Mouse (Mus musculus): Measurements from ENCODE around the gene Zfhx3.

The Zfhx3 gene

DNA sequence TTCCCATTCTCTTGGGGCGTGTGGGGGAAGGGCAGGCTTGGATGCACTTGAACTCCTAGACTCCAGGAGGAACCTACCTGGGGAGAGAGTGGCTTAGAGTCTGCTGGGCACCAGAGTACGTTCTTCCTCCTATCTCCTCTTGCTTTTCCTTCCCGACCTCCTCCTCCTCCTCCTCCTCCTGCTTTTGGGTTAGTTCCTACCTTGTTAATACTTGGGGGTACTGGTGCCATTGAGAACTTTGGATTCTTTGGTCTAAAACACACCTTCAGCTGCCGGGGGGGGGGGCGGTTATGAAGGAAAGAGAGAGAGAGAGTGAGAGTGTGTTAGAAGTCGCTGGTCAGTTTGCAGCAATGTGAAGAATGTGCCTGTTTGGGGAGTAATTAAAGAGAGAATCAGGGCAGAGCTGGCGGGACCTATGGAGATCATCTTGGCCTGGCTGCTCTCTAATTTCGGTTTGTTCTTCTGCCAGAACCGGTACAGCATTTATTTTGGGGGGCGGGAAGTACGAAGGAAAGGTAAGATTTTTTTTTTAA, 773.0 kb downstream of the Zfhx3 start:
- in situ Hi-C loops (cut with MseI, MboI), result no loop called here

DNA sequence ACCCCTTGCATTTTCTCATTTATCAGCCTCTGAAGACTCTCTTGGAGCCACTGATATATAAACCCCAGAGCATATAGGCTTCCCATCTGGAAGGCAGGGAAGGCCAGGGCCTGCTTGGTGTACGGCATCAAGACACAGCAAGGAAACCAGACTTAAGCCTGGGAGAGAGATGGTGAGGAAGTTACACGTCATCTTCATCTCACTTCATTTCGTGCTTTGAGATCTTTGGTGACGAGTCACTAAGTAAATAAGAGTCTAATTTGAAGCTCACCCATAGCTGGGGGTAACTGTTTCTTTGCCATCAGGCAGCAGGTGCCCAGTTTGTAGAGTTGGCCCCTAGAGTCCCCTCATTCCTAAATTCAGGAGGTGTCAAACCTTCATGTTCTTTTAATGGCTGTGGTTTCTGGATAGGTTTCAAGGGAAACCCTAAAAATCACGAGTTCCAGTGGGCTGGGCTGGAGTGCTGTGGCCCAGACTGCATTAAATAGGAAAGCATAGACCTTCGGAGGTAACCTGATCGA, 773.9 kb downstream of the Zfhx3 start:
- in situ Hi-C loops (cut with MseI, MboI), result no loop called here

DNA sequence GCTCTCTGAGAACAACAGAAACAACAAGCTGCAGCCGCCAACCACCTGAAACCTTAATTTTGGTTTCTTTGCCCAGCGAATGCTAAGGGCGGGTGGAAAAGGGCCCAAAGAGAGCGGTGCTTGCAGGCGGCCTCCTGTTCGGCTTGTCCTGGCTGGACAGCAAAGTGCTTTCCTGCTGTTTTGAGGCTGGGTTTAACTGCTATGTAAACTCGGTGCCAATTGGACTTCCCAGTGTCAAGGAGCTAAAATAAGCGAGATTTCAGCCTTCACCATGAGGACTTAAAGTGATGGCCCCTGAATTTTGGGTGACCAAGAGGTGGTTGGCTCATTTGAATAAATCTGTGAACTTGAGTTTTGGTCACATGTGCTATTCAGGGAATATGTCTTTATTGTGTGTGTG, 775.1 kb downstream of the Zfhx3 start:
- in situ Hi-C loops (cut with MseI, MboI), result no loop called here

DNA sequence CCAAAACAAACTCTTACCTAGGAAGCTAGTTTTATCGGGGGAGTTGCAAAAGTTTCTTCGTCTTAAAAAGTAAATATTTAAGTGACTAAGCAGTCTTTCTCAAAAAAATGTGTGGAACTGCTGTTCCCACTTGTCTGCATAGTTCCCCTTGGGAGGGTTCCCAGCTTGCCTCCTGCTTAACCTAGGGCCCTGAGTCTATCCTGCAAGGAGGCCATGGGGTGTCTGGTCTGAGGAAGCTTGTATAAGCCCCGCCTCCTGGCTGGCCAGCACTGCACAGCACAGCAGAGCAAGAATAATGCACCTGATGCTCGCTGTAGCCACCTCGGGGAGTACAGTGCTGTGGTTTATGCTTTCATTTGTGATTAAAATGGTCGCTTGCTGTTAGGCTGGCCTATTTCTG, 775.6 kb downstream of the Zfhx3 start:
- in situ Hi-C loops (cut with MseI, MboI), result no loop called here

DNA sequence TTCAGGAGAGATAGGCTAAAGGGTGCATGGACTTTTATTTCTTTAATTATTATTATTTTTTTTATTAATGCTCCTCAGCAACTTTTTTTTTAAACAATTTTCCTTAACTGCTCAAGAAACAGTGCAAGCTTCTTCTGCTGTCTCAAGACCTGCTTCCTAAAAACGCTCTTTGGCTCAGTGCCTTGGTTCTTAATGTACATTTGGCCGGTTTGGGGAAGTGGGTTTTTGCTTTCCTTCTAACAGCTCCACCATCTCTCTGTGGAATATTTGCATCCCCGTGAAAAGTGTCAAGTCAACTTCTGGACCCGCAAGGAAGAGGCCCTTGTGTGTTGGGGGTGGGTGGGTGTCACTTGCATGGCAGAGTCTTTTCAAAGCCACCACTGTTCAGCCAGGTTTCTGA, 778.4 kb downstream of the Zfhx3 start:
- in situ Hi-C loops (cut with MseI, MboI), result no loop called here

DNA sequence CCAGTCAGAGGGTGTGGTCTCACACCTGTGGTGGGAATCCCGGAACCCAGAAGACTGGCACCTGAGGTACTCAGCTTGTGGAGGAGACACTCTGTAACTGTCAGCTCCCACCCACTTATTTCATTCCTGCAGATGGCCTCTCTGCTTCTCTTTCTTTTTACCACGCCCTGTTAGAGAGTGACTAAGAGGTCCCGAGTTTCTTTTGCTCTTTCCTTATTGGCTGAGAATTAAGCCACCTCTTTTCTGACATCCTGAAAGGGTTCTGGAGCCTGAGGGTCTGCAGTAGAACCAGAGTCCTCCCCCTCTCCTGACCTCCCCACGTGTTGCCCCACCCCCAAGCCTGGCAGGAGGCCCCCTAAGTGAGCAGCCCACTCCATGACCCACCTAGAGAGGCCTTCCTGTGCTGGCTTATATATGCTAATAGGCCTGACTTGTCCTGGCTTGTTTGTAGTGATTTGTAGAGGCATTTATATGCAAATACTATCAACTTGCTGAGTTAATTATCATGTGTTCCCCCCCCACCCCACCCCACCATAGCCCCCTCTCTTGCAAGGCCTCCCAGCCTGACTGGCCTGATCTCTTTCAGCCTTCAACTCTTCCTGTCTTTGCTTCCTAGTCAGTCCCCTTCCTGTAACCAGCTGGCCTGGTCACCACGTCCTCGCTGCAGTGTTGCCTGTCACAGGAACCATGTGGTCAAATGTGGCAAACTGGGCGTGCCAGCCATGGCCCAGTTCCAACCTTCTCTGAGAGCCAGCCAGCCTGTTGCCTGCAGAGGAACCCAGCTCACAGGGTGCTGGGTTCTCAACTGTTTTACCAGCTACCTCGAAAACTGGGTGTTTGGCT, 780.4 kb downstream of the Zfhx3 start:
- in situ Hi-C loops (cut with MseI, MboI), result no loop called here

DNA sequence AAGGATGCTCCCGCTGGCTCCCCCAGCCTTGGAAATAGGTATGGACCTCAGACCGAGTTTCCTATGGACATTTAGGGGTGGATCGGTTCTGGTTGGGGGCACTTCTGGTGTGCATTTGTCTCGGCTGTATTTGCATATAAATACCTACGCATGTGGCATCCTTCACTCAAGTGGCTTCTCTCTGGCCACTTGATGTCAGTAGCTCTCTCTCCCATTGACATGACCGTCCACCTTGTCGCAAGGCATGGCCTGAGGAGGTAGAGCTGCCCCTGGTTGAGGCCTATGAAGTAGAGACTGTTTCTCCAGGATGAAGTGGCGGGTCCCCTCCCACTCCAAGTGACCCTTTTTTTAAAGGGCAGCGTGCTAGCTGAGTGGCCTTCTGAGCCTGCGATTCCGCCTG, 781.2 kb downstream of the Zfhx3 start:
- in situ Hi-C loops (cut with MseI, MboI), result no loop called here

DNA sequence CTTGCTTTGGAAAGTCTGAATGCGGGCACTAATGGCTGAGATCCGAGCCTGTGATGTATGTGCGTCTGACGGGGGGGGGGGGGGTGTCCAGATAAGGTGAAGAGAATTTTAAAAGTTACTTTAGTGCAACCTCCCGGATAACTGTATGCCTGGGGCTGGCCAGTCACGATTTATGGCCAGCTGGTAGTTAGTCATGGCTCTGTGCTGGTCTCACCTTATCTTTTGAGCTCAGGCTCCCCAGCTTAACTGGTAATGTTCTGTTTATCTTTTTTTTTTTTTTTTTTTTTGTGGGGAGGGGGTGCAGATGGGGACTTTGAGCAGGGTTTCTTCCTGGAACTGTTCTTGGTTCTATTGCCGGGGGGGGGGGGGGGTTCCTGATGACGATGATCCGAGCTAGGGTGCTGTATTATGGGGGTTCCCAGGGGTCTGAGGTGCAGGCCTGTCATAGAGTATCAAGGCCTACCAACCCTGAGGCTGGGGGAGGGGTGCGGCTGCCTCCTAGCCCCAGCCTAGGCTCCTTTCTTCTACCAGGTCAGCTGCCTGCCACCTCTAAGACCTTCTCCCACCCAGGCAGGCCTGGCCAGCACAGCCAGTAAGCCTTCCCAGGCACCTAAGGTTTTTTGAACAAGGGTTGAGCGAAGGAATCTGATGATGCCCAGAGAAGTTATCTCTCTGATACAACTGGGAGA, 782.5 kb downstream of the Zfhx3 start:
- in situ Hi-C loops (cut with MseI, MboI), result no loop called here

DNA sequence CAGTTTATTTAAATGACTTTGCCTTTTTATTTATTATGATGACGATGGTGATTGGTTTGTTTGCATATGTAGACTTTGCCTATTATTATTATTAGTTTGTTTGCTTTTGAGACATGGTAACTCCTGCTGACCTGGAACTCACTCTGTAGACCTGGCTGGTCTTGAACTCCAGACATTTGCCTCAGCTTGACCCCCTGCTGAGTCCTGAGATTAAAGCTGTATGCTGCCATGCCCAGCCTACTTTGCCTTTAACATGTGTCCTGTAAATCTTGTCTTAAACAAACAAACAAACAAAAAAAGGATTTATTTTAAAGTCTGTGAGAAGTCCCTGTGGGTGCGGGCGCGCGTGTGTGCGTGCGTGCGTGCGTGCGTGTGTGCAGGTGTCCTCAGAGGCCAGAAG, 783.2 kb downstream of the Zfhx3 start:
- in situ Hi-C loops (cut with MseI, MboI), result no loop called here

DNA sequence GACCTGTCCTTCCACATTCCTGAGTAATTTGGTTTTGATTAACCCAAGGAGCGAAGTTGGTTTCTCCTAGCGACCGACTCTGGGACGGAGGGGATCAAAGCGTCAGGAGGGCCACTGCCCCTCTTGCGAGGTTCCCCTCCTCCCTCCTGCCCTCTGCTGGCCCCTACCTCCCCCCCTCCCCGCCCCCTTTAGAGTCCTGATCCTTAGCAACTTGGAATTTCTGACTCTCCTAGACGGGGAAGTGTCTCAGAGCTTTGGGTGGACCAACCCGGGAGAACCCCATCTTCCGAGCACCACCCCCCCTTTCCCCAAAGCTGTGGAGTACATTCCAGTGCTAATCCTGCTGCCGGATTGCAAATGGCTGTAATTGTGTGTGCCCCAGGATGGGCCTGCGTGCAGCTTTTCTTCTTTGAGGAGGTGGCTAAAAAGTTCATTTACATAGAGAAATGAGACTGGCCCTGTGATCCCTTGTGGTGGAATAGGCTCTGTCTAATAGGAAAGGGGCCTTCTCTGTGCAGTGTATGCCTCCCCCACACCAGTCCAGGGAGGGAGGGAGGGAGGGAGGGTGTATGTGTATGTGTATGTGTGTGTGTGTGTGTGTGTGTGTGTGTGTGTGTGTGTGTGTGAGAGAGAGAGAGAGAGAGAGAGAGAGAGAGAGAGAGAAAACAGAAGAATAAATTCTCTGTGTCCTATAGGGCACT, 784.2 kb downstream of the Zfhx3 start:
- in situ Hi-C loops (cut with MseI, MboI), result no loop called here

DNA sequence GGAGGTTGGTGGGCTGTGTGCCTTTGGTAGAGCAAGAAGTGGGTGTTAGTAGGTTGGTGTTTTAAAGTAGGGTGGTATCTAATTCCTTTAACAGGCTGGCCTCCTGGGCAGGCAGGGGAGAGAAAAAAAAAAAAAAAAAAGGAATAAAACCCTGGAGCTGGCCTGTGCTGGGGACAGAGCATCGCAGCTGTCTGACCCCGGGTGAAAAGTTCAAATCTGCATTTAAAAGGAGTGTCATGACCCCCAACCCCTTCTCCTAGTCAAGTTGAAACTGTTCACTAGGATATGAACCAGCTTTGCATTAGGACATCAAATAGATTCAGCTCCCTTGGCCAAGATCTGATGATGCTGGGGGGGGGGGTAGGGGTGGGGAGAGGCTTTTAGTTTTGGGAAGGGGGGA, 786.7 kb downstream of the Zfhx3 start:
- in situ Hi-C loops (cut with MseI, MboI), result no loop called here

DNA sequence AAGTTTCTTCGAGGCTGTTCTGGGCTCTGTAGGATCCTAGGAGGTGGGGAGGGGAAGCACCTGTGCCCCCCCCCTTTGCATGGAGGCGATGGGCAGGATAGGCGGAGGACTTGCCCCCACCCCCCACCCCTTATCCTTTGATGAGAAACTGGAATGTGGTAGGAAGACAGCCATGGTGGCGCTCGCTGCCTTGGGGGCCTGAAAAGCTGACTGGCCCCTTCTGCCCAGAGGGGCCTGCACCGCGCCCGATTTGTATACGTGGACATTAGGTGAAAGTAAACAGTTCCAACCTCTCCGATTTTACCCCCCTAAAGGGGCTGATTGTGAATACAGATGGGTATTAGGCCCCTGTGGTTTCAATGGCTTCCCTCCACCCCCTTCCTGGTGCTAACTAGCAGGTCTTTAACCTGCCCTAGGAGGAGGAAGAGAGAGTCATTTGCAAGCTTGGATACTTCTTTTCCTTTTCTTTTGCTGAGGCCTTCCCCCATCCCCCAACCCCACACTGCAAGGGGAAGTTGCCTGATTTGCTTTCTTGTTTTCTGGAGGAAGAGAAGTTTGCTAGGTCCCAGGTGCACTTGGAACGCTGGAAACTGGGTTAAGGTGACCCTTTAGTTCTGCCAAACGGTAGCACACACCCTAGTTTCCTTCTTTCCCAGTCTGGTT, 787.4 kb downstream of the Zfhx3 start:
- in situ Hi-C loops (cut with MseI, MboI), result no loop called here

DNA sequence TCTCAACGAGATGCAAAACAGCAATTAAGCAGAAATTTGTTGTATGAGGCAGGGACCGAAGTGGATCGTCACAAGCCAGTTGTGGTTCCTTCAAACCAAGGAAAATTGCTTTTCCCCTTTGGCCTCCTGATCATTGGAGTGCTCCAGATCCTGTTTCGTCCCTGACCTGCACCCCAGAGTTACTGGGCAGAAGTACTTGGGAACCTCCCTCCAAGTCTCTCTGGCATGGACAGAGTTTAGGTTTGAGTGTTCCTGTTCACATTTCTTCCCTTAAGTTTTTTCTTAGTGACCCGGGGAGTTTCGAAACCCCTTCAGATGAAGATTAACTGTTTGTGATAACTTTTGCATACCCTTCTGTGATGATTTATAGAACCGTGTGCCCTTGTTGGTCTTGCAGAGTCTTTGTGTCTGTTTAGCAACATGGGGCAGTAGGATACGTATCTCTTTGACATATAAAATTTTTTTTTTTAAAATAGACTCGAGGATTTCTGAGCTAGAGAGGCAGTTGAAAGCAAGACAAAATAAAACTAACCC, 788.5 kb downstream of the Zfhx3 start:
- in situ Hi-C loops (cut with MseI, MboI), result no loop called here

DNA sequence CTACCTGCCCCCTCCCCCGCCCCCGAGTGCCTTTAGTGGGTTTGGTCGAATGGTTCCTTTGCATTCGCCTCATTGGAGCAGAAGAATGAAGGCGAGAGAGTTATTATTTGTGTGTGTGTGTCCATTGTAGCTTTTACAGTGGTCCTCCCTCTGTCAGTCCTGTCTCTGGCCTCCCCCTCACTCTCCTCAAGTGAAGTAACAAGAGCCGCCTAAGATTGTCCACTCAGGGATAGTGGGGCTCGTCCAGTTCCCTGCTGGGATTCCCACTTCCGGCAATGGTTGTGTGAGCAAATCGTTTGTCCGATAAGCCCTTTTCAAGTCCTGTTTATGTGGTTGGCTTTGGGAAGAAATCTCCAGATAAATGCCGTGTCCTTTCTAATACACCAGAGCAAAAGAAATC, 790.1 kb downstream of the Zfhx3 start:
- in situ Hi-C loops (cut with MseI, MboI), result no loop called here

DNA sequence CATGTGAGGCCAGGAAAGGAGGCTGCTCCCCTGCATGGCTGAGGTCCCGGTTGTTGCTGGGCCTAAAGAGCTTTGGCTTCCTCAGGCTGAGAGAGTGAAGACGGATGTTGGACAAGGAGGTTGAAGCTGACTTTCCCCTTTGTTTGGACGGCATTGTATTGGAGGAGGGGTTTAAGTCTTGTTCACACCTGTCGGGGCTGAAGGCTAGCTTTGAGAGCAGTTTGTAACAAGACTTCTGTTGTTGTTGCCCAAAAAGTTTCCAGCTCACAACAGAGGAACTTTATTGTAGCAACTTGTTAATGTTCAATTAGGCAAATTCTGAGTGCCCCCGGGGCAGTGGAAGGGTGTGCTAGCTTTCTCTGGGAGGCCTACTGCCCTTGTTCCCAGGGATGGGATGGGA, 790.9 kb downstream of the Zfhx3 start:
- in situ Hi-C loops (cut with MseI, MboI), result no loop called here

DNA sequence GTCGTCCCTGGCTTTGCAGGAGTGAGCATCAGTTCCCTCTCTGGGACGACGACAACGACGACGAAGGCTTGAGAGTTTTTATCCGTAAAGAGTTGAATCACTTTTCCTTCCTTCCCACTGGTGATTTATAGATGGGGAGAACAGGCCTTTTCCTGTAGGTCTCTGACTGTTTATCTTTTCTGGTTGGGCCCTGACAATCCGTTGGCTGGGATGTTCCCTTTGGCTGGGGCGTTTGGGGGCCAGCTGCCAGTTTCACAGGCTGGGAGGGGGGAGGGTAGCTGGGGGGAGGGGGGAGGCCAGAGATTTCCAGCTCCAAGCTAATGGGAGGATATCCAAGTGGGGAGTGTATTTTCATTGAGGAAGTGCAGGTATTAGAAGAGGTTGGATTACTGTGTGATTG, 794.0 kb downstream of the Zfhx3 start:
- in situ Hi-C loops (cut with MseI, MboI), result no loop called here

DNA sequence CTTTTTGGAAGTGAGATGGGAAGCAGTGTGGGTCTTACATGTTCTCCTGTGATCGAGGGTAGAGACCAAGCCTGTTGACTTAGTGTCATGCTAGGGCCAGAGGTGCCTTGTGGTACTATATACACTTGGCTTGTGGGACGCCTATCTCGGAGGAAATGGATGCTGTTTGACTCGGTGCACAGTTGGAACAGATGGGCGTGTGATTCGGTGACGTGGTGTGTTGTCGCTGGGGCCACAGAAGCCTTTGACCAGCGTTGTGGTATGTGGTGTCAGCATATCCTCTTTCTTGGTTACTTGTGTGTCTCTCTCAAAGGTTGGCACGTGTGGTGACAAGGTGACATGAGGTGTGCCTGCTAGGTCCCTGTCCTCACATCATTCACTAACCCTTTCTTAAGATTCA, 795.7 kb downstream of the Zfhx3 start:
- in situ Hi-C loops (cut with MseI, MboI), result no loop called here

DNA sequence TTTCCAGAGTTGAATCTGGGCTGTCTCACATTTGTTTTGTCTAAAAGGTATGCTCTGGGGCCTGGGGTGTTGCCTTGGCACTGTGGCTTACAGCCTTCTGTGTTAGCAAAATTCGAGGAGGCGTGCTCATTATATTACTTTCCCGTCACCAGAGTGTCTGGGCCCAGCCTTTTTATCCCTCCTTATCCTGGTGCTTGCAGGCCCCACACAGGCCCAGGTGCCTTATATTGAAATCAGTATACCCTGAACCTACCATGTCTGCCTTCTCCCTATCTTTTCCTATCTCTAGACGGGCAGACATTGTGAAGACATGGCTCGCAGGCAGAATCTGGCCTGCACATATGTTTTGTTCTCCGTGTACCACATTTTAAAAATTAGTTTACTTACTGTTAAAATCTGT, 797.1 kb downstream of the Zfhx3 start:
- in situ Hi-C loops (cut with MseI, MboI), result no loop called here

DNA sequence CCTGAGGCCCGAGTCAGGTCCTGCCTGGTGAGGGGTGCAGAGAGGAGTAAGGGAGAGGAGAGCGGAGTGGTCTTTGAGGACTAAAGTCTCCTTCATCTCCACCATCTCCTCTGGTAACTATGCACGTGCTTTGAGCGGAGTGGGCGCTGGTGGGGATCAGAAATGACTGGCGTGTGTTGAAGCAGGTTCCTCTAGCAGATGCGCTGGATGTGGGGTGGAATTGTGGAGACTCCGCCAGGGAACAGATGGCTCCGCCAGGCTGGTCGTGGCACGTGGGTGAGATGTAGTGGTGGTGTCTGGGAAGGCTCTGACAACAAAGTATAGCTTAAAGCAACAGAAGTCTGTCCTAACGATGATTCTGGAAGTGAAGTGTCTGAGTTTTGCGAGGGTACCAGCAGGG, 798.0 kb downstream of the Zfhx3 start:
- in situ Hi-C loops (cut with MseI, MboI), result no loop called here

DNA sequence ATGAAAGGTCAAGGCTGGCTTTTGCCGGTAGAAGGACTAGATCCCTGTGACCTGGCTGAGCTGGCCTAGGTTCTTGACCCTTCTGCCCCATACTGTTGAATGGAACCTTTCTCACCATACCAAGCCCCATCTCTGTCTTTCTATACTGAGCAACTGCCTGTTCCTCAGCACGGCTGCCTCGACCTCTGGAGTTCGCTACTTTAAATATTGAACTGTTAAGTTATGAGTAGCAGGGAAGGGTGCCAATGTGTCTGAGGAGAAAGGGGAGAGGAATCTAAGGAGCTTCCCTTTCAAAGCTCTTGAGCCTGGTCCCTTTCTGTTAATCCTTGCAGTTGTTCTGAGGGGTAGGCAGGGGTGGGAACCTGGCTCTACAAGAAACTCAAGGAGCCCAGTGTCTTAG, 799.2 kb downstream of the Zfhx3 start:
- in situ Hi-C loops (cut with MseI, MboI), result no loop called here

DNA sequence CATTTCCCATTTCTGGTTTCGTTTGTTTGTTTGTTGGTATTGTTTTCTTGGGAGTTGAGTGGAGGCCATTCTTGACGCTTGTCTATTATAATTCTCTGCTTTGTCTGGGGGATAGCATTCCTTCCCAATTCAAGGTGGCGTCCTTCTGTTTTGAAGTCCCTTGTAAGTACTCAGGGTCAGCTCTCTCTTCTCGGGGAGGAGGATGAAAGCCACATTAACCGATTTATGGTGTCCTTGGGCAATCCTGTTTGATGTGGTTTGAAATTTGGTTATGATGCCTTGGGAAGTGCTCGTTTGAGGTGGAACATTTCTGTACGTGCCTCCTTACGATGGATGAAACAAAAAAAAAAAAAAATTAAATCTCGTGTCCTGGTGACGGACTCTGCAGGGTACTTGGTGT, 800.0 kb downstream of the Zfhx3 start:
- in situ Hi-C loops (cut with MseI, MboI), result no loop called here

DNA sequence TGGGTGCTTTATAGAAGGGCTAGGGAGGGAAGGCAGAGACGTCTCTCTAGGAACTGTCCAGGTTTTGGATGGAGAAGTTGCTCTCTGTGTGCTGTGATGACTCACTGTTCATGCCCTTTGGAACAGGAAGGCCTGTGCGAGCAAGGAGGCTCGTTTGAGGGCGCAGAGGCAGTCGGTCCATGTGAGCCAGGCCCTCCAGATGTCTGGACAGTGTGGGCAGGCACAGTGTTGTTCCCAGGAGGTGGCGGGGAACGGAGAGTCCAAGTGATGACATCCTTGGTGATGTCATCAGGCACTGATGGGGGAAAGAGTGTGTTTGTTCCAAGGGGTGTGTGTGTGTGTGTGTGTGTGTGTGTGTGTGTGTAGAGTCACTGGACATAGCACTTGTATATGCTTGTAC, 800.8 kb downstream of the Zfhx3 start:
- in situ Hi-C loops (cut with MseI, MboI), result no loop called here

Measured in mouse trophoblast stem cell (cell line).